Mouse (Mus musculus) kidney, postnatal 0 days (tissue): Measurements from ENCODE around the gene Cd82. TPM values are rescaled to one million over a fixed set of nuclear protein-coding genes. Genes with fewer than 3 reads are reported as not detected.

Source experiments
- ATAC-seq: fragments of 200-750 bp; cut with Nextera tagmentation; replicated peaks from 2 replicates; pipeline ENCODE4 v1.8.0; 2017; ENCODE audit warnings: low read depth, moderate number of reproducible peaks, moderate TSS enrichment, moderate library complexity; ENCODE audit not compliant: low FRiP score
- DNase-seq: peaks from one replicate; pipeline ENCODE4 v3.0.0-alpha.2; 2016; ENCODE audit warnings: low spot score
- H3K27ac ChIP-seq: fragments of 300-500 bp; sonication (generic); 2 replicates; pipeline ENCODE4 v1.5.1; 2014; ENCODE audit warnings: mild to moderate bottlenecking
- H3K27me3 ChIP-seq: fragments of 300-500 bp; sonication (generic); 2 replicates; pipeline ENCODE4 v1.6.1; 2014; ENCODE audit warnings: low read length, mixed read lengths; ENCODE audit not compliant: insufficient read depth
- H3K36me3 ChIP-seq: fragments of 300-500 bp; sonication (generic); 2 replicates; pipeline ENCODE4 v1.6.1; 2014; ENCODE audit warnings: low read length, mixed read lengths; ENCODE audit not compliant: insufficient read depth
- H3K4me1 ChIP-seq: fragments of 300-500 bp; sonication (generic); replicated peaks from 2 replicates; pipeline ENCODE4 v1.6.1; 2014; ENCODE audit warnings: antibody characterized with exemption, low read length, mixed read lengths; ENCODE audit not compliant: insufficient read depth
- H3K4me2 ChIP-seq: fragments of 300-500 bp; sonication (generic); 2 replicates; pipeline ENCODE4 v1.6.1; 2014; ENCODE audit warnings: mild to moderate bottlenecking, low read length, moderate library complexity, mixed read lengths
- H3K4me3 ChIP-seq: fragments of 300-500 bp; sonication (generic); replicated peaks from 2 replicates; pipeline ENCODE4 v1.5.1; 2014; ENCODE audit warnings: low read depth, low read length
- H3K9ac ChIP-seq: fragments of 300-500 bp; sonication (generic); 2 replicates; pipeline ENCODE4 v1.6.1; 2014; ENCODE audit warnings: low read depth, low read length
- H3K9me3 ChIP-seq: fragments of 300-500 bp; sonication (generic); replicated peaks from 2 replicates; pipeline ENCODE4 v1.6.1; 2016; ENCODE audit warnings: low read length, inconsistent platforms, mixed read lengths
- CTCF ChIP-seq: IDR thresholded peaks from 2 replicates; pipeline ENCODE4 v1.5.1; 2016; ENCODE audit warnings: antibody characterized with exemption, low read depth, mild to moderate bottlenecking, moderate library complexity
- WGBS: fragments of 180-500 bp; shearing (Covaris S2); extraction: QIAGEN DNeasy Blood & Tissue Kit; methylation state at CpG from one replicate; pipeline ENCODE4 v1.1.7; 2014; 5-methylcytosine and 5-hydroxymethylcytosine counted together
- polyA plus RNA-seq: library from polyadenylated mRNA; unstranded; fragments of >200 nt; fragmentation: Nextera tagmentation; extraction: Ambion mirVana; gene quantifications from 2 replicates; pipeline ENCODE4 v1.2.1, GENCODE M21; 2015

The Cd82 gene
- polyA plus RNA-seq, 1 experiment from 2014 or later: 85.1 TPM

- 59% methylated on average over 7 of the region's 7 CpGs for WGBS
These were observed 3.6 kb downstream of the Cd82 start for GRCm38 (mm10) chr2:93459208-93459920.

GRCm38 (mm10) chr2:93458332-93459207 is 4.4 kb downstream of the Cd82 start:
- Histone ChIP-seq H3K4me2 (no peak overlapping the region), H3K4me1 (peaks cover 35% of the 10 kb centered on the region)

More at GRCm38 (mm10) chr2:93459208-93459920, 3.6 kb downstream of the Cd82 start:
- DNase-seq (no peak), ATAC-seq (no peak)
- peaks cover 35% of the 10 kb centered on the region for H3K4me1 ChIP-seq
- H3K4me3 ChIP-seq: no peak overlapping the region
- no peak overlapping the region for H3K4me2 ChIP-seq
- H3K36me3 ChIP-seq: no peaks in the 10 kb centered on the region
- H3K27me3 ChIP-seq: no peaks in the 10 kb centered on the region
- peak overlapping the region; percentile 20 for H3K27ac ChIP-seq
- no peak for TF ChIP-seq CTCF
- no peaks in the 10 kb centered on the region for H3K9me3 ChIP-seq
- peak overlapping the region; percentile 3; the same call in 1 of the 2 replicates for H3K9ac ChIP-seq

GRCm38 (mm10) chr2:93457426-93458130 is 5.4 kb downstream of the Cd82 start:
- Histone ChIP-seq H3K4me2 (no peak overlapping the region), H3K9ac (0 out of 2 replicates have a peak overlapping the region, but pooled peaks have one; percentile 8), H3K27ac (peak overlapping the region; percentile 20), H3K4me1 (peaks cover 40% of the 10 kb centered on the region), H3K27me3 (no peaks in the 10 kb centered on the region), H3K36me3 (no peaks in the 10 kb centered on the region), H3K4me3 (no peak overlapping the region), H3K9me3 (no peaks in the 10 kb centered on the region)
- ATAC-seq (no peak), DNase-seq (no peak)
- WGBS: 58% methylated on average over 6 of the region's 6 CpGs
- TF ChIP-seq CTCF: no peak

More at GRCm38 (mm10) chr2:93458332-93459207, 4.4 kb downstream of the Cd82 start:
- DNase-seq (peak; percentile 82), ATAC-seq (no peak)
- no peak for TF ChIP-seq CTCF
- Histone ChIP-seq H3K27me3 (no peaks in the 10 kb centered on the region), H3K36me3 (no peaks in the 10 kb centered on the region), H3K4me3 (no peak overlapping the region), H3K9ac (peak overlapping the region; percentile 8; the same call in 1 of the 2 replicates), H3K9me3 (no peaks in the 10 kb centered on the region), H3K27ac (peak overlapping the region; percentile 20)
- 52% methylated on average over 8 of the region's 8 CpGs for WGBS

- DNase-seq (no peak), ATAC-seq (no peak)
- H3K9me3 ChIP-seq: no peaks in the 10 kb centered on the region
- no peak overlapping the region for H3K4me3 ChIP-seq
- H3K4me2 ChIP-seq: no peak overlapping the region
- no peaks in the 10 kb centered on the region for H3K27me3 ChIP-seq
- no peak overlapping the region for H3K27ac ChIP-seq
- H3K9ac ChIP-seq: no peak overlapping the region
- H3K36me3 ChIP-seq: no peaks in the 10 kb centered on the region
- TF ChIP-seq CTCF: no peak
- H3K4me1 ChIP-seq: peaks cover 54% of the 10 kb centered on the region
- 72% methylated on average over 3 of the region's 3 CpGs for WGBS
These were observed 6.8 kb downstream of the Cd82 start for GRCm38 (mm10) chr2:93456140-93456539.

GRCm38 (mm10) chr2:93454817-93455591 is 7.9 kb downstream of the Cd82 start:
- Histone ChIP-seq H3K36me3 (no peaks in the 10 kb centered on the region), H3K27me3 (no peaks in the 10 kb centered on the region), H3K9me3 (no peaks in the 10 kb centered on the region), H3K9ac (no peak overlapping the region; the same call in 1 of the 2 replicates), H3K4me1 (peaks cover 49% of the 10 kb centered on the region), H3K27ac (peak overlapping the region; percentile 57), H3K4me3 (no peak overlapping the region), H3K4me2 (no peak overlapping the region)
- WGBS: 78% methylated on average over 3 of the region's 3 CpGs
- ATAC-seq (peak; percentile 58), DNase-seq (no peak)
- TF ChIP-seq CTCF: 0 out of 2 replicates have a peak, but pooled peaks have one; percentile 6
